24 mouse cellular contexts compared by ENCODE assay signal in the genomic region with DNA sequence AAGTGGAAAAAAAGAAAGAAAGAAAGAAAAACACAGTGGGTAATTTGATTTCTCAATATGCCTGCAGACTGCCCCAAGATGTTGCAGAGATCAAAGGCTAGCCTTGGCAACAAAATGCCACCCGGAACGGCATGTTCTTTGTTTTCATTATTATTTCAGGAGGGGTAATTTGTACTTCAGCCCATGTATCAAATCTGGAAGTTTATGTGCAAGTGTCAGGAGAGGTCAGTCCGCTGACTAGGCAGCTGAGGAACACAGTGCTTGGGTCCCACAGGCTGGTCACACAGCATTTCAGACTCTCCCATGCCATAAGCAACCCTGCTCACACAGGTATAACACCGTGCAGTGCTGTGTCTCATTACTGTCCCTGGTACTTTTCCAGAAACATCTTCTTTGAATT.
DNase-seq lines count a peak whose midpoint lies in the region; ATAC-seq and TF ChIP-seq lines count a peak whose summit lies in the region.
"Had no signal": no experiment of that assay in that cellular context is flagged by ENCODE, and none has a peak within 500 bp of the region (broad histone marks: within the 10 kb centered on the region; RNA-seq: fewer than 3 reads in every experiment).

No protein-coding gene starts in this region.

- H3K27ac ChIP-seq in midbrain, embryonic 11.5 days (ENCODE audit: low read depth, low read length): no peak overlapping the region
- H3K27ac ChIP-seq in midbrain, postnatal 0 days (ENCODE audit: low read depth, low read length): no peak overlapping the region
- H3K27ac ChIP-seq: embryonic facial prominence, embryonic 12.5 days; embryonic facial prominence, embryonic 15.5 days; forebrain, embryonic 12.5 days; forebrain, embryonic 15.5 days; heart, adult 2 months; heart, embryonic 10.5 days; heart, embryonic 13.5 days; hindbrain, embryonic 12.5 days; hindbrain, embryonic 15.5 days had no signal

- H3K27me3 ChIP-seq in midbrain, embryonic 11.5 days (ENCODE audit: control insufficient read depth, insufficient read depth, low read length): peaks cover 2% of the 10 kb centered on the region
- H3K27me3 ChIP-seq in midbrain, postnatal 0 days (ENCODE audit: insufficient read depth, low read length): no peaks in the 10 kb centered on the region; the same call in none of the 2 replicates
- H3K27me3 ChIP-seq: forebrain, embryonic 12.5 days; forebrain, embryonic 15.5 days; hindbrain, embryonic 15.5 days had no signal

- no peaks in the 10 kb centered on the region for H3K9me3 ChIP-seq in midbrain, embryonic 11.5 days (ENCODE audit: control insufficient read depth, low read length)
- H3K9me3 ChIP-seq in midbrain, postnatal 0 days (ENCODE audit: low read length): no peaks in the 10 kb centered on the region
- H3K9me3 ChIP-seq: embryonic facial prominence, embryonic 12.5 days; forebrain, embryonic 12.5 days; forebrain, embryonic 15.5 days; heart, embryonic 10.5 days; heart, embryonic 13.5 days; hindbrain, embryonic 12.5 days; hindbrain, embryonic 15.5 days had no signal

- H3K4me2 ChIP-seq in midbrain, embryonic 11.5 days: no peak overlapping the region
- H3K4me2 ChIP-seq in midbrain, postnatal 0 days (ENCODE audit: low read depth, low read length, poor library complexity, severe bottlenecking): no peak overlapping the region
- H3K4me2 ChIP-seq: embryonic facial prominence, embryonic 12.5 days; embryonic facial prominence, embryonic 15.5 days; forebrain, embryonic 12.5 days; forebrain, embryonic 15.5 days; heart, embryonic 13.5 days; hindbrain, embryonic 12.5 days; hindbrain, embryonic 15.5 days had no signal

- no peak for TF ChIP-seq CTCF in midbrain, postnatal 0 days (IDR thresholded peaks at IDR 0.05)

- no peak overlapping the region for H3K9ac ChIP-seq in midbrain, embryonic 11.5 days (ENCODE audit: low read length)
- H3K9ac ChIP-seq in midbrain, postnatal 0 days (replicated peaks; ENCODE audit: low read length, poor library complexity, severe bottlenecking): no peak overlapping the region
- H3K9ac ChIP-seq: embryonic facial prominence, embryonic 12.5 days; embryonic facial prominence, embryonic 15.5 days; forebrain, embryonic 12.5 days; forebrain, embryonic 15.5 days; heart, embryonic 13.5 days; hindbrain, embryonic 12.5 days; hindbrain, embryonic 15.5 days had no signal

- no peak for ATAC-seq in midbrain, embryonic 11.5 days (ENCODE audit: low FRiP score)
- ATAC-seq in midbrain, postnatal 0 days (ENCODE audit: low FRiP score): no peak
- ATAC-seq: activated CD4-positive, CD25-positive, alpha-beta regulatory T cell, adult 4 months; forebrain, embryonic 15.5 days; intestine, embryonic 16.5 days had no signal

- DNase-seq in adrenal gland, adult (ENCODE audit: inconsistent age in 2 of 2, low spot score in 1 of 2): peak; percentile 66 to 83
- no peak for DNase-seq in adrenal gland, postnatal 4 days (ENCODE audit: low spot score in 2 of 2)
- peak; percentile 55 for DNase-seq in heart, adult 11 months
- no peak for DNase-seq in heart, postnatal 25 days (ENCODE audit: low spot score)
- peak; percentile 35 for DNase-seq in midbrain, embryonic 11.5 days (ENCODE audit: low spot score, missing footprints)
- no peak for DNase-seq in midbrain, postnatal 0 days (ENCODE audit: low spot score)
- DNase-seq: cerebellum, adult 11 months; cerebellum, adult 2 months; cerebellum, adult 9-11 months; cerebellum, postnatal 25 days; gastrocnemius, postnatal 25 days; heart, adult 2 months; heart, postnatal 14 days; kidney, adult 2 months had no signal

- intact Hi-C loops in heart, postnatal 25 days (cut with DNase I): no loop called here

- 71% methylated on average over 4 of the region's 4 CpGs for WGBS in midbrain, embryonic 11.5 days
- WGBS in midbrain, postnatal 0 days: 49% methylated on average over 4 of the region's 4 CpGs

- H3K4me3 ChIP-seq in midbrain, embryonic 11.5 days (ENCODE audit: low read depth, low read length): no peak overlapping the region
- no peak overlapping the region for H3K4me3 ChIP-seq in midbrain, postnatal 0 days (ENCODE audit: low read depth, low read length)
- H3K4me3 ChIP-seq: embryonic facial prominence, embryonic 12.5 days; embryonic facial prominence, embryonic 15.5 days; forebrain, embryonic 12.5 days; forebrain, embryonic 15.5 days; heart, adult 2 months; heart, embryonic 10.5 days; heart, embryonic 13.5 days; hindbrain, embryonic 12.5 days; hindbrain, embryonic 15.5 days had no signal

- H3K4me1 ChIP-seq in midbrain, embryonic 11.5 days (ENCODE audit: control insufficient read depth, insufficient read depth, low read length): no peaks in the 10 kb centered on the region
- no peaks in the 10 kb centered on the region for H3K4me1 ChIP-seq in midbrain, postnatal 0 days (ENCODE audit: insufficient read depth, low read length)
- H3K4me1 ChIP-seq: embryonic facial prominence, embryonic 15.5 days; forebrain, embryonic 12.5 days; forebrain, embryonic 15.5 days; heart, embryonic 10.5 days; heart, embryonic 13.5 days; hindbrain, embryonic 12.5 days had no signal

- no peaks in the 10 kb centered on the region for H3K36me3 ChIP-seq in midbrain, embryonic 11.5 days (ENCODE audit: control insufficient read depth, insufficient read depth, low read length)
- no peaks in the 10 kb centered on the region for H3K36me3 ChIP-seq in midbrain, postnatal 0 days (ENCODE audit: insufficient read depth, low read length)
- H3K36me3 ChIP-seq: embryonic facial prominence, embryonic 12.5 days; embryonic facial prominence, embryonic 15.5 days; forebrain, embryonic 12.5 days; forebrain, embryonic 15.5 days; heart, embryonic 10.5 days; heart, embryonic 13.5 days; hindbrain, embryonic 12.5 days; hindbrain, embryonic 15.5 days had no signal

Comparison
In these comparisons a context has a peak if more than half of its experiments do, and no peak if none do; other contexts are left out.
1. DNase-seq: peak in adrenal gland, adult (2 of 2), heart, adult 11 months (single experiment) and midbrain, embryonic 11.5 days (single experiment); none in adrenal gland, postnatal 4 days (0 of 2), heart, postnatal 25 days (single experiment) and midbrain, postnatal 0 days (single experiment).